In the genomic region with DNA sequence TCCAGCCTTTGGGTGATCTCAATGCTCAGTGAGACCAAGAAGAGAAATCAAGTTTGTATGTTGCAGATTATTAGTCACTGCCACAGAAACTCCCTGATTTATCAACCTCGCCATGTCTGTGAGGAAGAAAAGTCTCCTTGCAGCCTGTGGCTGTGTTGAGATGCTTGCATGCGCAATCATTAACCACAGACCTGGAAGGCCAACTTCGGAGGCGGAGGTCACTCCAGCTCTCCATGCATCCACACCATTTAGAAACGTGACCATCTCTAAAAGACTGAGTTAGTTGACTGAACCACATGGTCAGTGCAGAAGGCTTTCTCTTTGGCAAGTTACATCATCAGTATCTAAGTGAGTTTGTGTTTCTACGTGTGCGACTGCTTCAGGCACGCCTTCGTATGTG, we compare ENCODE assay signal across 11 mouse cellular contexts.
"Had no signal": no experiment of that assay in that cellular context is flagged by ENCODE, and none has a peak within 500 bp of the region (broad histone marks: within the 10 kb centered on the region; RNA-seq: fewer than 3 reads in every experiment).

No protein-coding gene starts in this region.

- DNase-seq: liver; liver, embryonic 13.5 days; liver, postnatal 0 days; thymus, postnatal 4 days had no signal

- H3K4me2 ChIP-seq: limb, embryonic 12.5 days; liver, embryonic 13.5 days; lung, embryonic 15.5 days; midbrain, embryonic 12.5 days had no signal

- H3K4me3 ChIP-seq: limb, embryonic 12.5 days; liver, embryonic 13.5 days; lung, embryonic 15.5 days; midbrain, embryonic 12.5 days had no signal

- H3K4me1 ChIP-seq: limb, embryonic 12.5 days; liver, embryonic 13.5 days; lung, embryonic 15.5 days; midbrain, embryonic 12.5 days had no signal

- ATAC-seq: hindbrain, embryonic 16.5 days; inflammation-experienced regulatory T-cells, adult 6 months; liver, postnatal 0 days; midbrain, embryonic 16.5 days had no signal

- H3K9me3 ChIP-seq: limb, embryonic 12.5 days; liver, embryonic 13.5 days; lung, embryonic 15.5 days; midbrain, embryonic 12.5 days had no signal

- H3K27me3 ChIP-seq: limb, embryonic 12.5 days; lung, embryonic 15.5 days; midbrain, embryonic 12.5 days had no signal

- H3K27ac ChIP-seq: kidney, postnatal 0 days; limb, embryonic 12.5 days; liver, embryonic 13.5 days; lung, embryonic 15.5 days; midbrain, embryonic 12.5 days had no signal

- H3K36me3 ChIP-seq: limb, embryonic 12.5 days; liver, embryonic 13.5 days; lung, embryonic 15.5 days; midbrain, embryonic 12.5 days had no signal

- H3K9ac ChIP-seq: limb, embryonic 12.5 days; liver, embryonic 13.5 days; liver, postnatal 0 days; lung, embryonic 15.5 days; midbrain, embryonic 12.5 days had no signal
